Mouse (Mus musculus) spleen, postnatal 14 days (tissue): ENCODE measurements around the gene Olfr401.
"Not testable (repeated sequence)": the region's sequence is repeated elsewhere in the genome, so short reads cannot be mapped to it uniquely, and the experiment has no call there.

ENCODE experiments used
- DNase-seq, 2 experiments: peaks; one replicate each; pipeline ENCODE4 v3.0.0; 2021 to 2022; ENCODE audit warnings: low spot score in 2 of 2

Gene Olfr401

GRCm38 (mm10) chr11:74113412-74113811 lies at the start of gene Olfr401:
TSS of gene Olfr401 (plus strand) at chr11:74113712.
- no peak for DNase-seq

- DNase-seq, result no peak
These were observed 43.9 kb upstream of the Olfr401 start, which contains the start of gene Zfp616 for GRCm38 (mm10) chr11:74069655-74070054. TSS of gene Zfp616 (plus strand) at chr11:74069955.

GRCm38 (mm10) chr11:74100724-74101123 lies 12.8 kb upstream of the Olfr401 start:
- DNase-seq, result no peak

GRCm38 (mm10) chr11:74101507-74101906 lies 12.0 kb upstream of the Olfr401 start:
- DNase-seq, result no peak

- no peak for DNase-seq
These were observed 8.4 kb upstream of the Olfr401 start for GRCm38 (mm10) chr11:74105066-74105465.

GRCm38 (mm10) chr11:74140001-74140400 lies 26.5 kb downstream of the Olfr401 start:
- DNase-seq, result not testable (repeated sequence)

- no peak for DNase-seq
These were observed 32.4 kb downstream of the Olfr401 start for GRCm38 (mm10) chr11:74145866-74146265.

- DNase-seq, result no peak
These were observed 39.7 kb downstream of the Olfr401 start, which contains the start of gene Olfr402 for GRCm38 (mm10) chr11:74153229-74153628. TSS of gene Olfr402 (plus strand) at chr11:74153529.

GRCm38 (mm10) chr11:74168771-74169170 lies 55.3 kb downstream of the Olfr401 start:
- DNase-seq, result no peak
